Mouse (Mus musculus) thymus, postnatal 0 days (tissue): Measurements from ENCODE around the gene Ccdc85c. TPM values are rescaled to one million over a fixed set of nuclear protein-coding genes. Genes with fewer than 3 reads are reported as not detected.

Experiments
- DNase-seq: peaks from one replicate; pipeline ENCODE4 v3.0.0-alpha.2; 2015; ENCODE audit warnings: low spot score
- polyA plus RNA-seq: library from polyadenylated mRNA; unstranded; fragments of >200 nt; fragmentation: Nextera tagmentation; extraction: Ambion mirVana; gene quantifications from 2 replicates; pipeline ENCODE4 v1.2.1, GENCODE M21; 2015

The Ccdc85c gene
- polyA plus RNA-seq, result 11.3 and 13.6 TPM in 2 replicates

- peak; percentile 67 for DNase-seq
These were observed at the start of gene Ccdc85c for GRCm38 (mm10) chr12:108274661-108275507. Gene Ccdc85c (minus strand): TSS chr12:108275425.

GRCm38 (mm10) chr12:108320096-108320495, 44.9 kb upstream of the Ccdc85c start:
- DNase-seq, result no peak

GRCm38 (mm10) chr12:108318499-108318898, 43.3 kb upstream of the Ccdc85c start:
- no peak for DNase-seq

GRCm38 (mm10) chr12:108317826-108318430, 42.7 kb upstream of the Ccdc85c start:
- no peak for DNase-seq

DNA sequence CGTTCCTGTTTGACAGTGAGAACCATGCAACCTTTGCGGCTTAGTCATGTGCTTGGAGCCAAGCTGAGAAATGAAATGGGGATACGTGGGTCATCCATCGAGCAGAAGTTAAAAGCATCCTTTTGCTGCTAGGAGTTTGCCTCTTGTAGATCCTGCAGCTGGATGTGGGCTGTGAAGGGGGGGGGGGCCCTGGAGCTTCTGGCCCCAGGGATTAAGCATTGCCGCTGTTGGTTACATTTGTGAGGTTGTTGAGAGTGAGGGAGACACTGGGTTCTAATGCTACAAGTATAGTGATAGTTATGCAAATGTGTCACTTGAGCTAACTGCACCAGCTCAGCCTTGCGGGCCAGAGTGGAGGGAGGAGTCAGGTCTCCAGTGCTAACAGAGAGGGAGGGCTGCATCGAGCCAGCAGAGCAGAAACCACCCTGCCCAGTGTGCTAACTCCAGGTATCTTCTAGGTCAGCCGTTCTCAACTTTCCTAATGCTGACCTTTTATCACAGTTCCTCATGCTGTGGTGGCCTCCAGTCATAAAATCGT, 42.0 kb upstream of the Ccdc85c start:
- no peak for DNase-seq

DNA sequence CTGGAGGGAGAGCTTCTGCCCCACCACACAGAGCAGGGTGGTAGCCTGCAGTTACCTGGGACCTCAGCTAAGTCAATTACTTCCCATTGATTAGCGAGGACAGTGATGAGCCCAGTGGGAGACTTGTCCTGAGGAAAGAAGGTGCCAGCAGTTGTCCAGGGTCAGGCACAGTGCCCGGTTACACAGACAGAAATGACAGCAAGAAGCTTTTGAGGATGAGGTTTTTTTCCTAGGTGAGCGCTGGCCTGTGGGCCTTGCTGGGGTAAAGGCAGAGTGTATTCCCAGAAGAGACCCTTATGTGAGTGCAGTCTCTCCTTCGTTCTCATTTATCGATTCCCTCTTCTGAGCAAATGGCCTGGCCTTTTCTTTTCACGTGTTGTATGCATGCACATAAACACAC, 41.4 kb upstream of the Ccdc85c start:
- no peak for DNase-seq

DNA sequence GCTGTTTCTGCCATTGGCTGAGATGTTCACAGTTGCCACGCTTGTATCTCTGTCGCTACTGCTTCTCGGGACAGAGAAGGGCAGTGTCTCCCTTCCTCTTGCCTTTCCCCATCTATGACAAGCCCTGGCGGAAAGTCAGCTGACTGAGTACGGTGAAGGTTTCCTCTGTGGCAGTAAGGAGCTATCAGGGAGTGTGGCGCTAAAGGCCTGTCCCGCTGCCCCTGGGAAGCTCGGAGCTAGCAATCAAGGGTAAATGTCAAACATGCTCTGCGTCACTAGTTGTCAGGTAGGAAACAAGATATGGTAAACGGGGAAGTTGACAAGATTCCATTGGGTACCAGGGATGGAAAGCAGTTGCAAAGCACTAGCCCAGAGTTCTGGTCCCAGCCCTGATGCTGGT, 40.6 kb upstream of the Ccdc85c start:
- DNase-seq, result no peak

DNA sequence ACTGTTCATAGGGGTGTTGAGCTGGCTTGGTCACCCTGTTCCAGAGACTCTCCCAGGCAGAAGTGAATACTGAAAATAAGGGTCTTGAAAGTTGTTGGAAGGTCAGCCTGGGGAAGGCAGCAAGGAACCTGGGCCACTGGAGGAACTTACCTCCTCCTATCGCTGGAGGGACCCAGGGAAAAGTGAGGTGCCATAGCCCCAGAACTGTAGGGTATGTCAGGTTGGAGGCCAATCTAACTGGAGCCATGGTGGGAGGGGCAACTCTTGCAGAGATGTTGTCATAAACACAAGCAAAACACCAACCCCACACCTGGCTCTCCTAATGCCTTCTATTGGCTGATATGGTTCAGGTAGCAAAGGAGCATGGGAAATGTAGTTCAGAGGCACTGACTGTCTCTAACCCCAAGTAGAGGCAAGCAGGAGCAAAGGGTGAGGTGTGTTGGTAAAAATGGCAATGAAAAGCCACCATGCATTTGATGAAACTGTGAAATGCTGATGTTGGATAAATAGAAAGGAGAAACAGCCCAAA, 38.1 kb upstream of the Ccdc85c start:
- no peak for DNase-seq

DNA sequence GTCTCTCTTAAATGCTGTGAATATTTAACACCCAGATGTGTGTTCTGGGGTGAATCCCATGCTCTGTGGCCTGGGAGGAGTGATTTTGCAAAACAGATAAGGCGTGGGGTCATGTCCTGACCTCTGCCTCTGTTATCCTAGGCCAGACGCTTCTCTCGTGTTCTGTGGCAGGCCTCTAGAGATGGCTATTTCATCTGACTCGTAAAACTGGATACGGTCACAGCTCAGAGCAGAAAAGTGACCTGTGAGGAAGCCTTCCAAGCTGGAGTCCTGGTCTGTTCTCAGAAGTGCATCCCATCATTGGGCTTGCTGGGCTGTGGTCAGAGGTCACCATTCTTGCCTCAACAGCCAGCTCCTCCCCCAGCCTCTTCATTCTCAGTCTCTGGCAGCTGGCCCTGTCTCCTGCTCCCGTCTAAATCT, 37.2 kb upstream of the Ccdc85c start:
- DNase-seq, result no peak

- DNase-seq, result no peak
These were observed 36.6 kb upstream of the Ccdc85c start for GRCm38 (mm10) chr12:108311741-108312290.

DNA sequence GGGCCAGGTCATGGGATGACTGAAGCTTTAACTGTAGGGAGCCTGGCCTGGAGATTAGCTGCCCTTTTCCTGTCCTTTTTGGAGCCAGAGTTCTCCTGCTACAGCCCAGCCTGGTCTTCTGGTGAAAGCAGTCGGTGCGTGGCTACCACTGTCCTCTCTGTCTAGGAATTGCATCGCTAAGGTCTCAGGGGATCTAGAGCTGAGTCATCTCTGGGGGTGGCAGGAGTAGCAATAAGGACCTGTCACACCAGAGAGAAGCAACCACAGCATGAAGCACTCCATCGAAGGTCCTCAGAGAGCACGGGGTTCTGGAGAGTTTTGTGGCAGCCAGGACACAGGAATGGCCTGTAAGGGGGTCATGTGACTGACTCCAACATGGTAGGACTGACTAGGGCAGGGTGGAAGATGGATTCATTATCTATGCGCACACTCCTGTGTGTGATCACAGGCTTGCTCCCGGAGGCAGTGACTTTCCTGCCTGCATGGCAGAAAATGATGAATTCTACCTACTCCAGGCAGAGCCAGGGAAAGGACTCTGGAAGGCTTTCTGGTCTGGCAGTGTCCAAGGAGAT, 35.3 kb upstream of the Ccdc85c start:
- DNase-seq, result no peak

DNA sequence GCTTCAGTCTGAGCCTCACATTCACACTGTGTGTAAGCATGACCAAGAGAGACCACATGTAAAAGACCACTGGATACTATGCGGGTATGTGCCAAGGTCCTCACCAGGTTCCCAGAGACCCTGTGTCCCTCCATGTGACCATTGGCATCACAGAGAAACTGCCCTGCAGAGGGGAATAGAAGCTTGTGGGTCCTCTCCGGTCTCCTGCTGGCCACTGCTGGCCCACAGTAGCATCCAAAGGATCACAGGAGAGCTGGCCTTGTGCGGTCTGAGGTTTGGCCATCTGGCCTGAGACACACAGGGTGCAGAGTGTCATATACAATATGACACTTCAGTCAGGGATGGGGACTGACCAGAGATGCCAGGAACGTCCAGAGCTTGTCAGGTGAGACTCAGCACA, 34.8 kb upstream of the Ccdc85c start:
- no peak for DNase-seq

GRCm38 (mm10) chr12:108309116-108309794, 34.0 kb upstream of the Ccdc85c start:
- DNase-seq, result no peak

GRCm38 (mm10) chr12:108308363-108308856, 33.2 kb upstream of the Ccdc85c start:
- DNase-seq, result no peak

DNA sequence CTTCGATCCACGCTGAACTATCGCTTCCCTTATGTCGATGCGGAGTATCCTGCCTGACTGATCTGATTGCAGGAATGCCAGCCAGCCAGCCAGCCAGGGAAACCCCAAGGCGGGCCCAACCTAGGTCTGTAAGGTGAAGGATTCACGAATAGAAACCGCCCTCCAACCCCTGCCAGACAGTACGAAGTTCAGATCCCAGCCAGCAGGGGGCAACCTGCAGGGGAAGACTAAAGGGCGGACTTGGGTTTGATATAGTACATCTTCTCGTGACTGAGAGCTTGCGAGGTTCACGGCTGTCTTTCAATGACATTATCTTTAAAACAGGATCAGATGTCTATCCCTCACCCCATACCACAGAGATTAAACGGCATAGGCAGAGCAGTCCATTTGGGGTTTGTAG, 32.3 kb upstream of the Ccdc85c start:
- peak; percentile 63 for DNase-seq

DNA sequence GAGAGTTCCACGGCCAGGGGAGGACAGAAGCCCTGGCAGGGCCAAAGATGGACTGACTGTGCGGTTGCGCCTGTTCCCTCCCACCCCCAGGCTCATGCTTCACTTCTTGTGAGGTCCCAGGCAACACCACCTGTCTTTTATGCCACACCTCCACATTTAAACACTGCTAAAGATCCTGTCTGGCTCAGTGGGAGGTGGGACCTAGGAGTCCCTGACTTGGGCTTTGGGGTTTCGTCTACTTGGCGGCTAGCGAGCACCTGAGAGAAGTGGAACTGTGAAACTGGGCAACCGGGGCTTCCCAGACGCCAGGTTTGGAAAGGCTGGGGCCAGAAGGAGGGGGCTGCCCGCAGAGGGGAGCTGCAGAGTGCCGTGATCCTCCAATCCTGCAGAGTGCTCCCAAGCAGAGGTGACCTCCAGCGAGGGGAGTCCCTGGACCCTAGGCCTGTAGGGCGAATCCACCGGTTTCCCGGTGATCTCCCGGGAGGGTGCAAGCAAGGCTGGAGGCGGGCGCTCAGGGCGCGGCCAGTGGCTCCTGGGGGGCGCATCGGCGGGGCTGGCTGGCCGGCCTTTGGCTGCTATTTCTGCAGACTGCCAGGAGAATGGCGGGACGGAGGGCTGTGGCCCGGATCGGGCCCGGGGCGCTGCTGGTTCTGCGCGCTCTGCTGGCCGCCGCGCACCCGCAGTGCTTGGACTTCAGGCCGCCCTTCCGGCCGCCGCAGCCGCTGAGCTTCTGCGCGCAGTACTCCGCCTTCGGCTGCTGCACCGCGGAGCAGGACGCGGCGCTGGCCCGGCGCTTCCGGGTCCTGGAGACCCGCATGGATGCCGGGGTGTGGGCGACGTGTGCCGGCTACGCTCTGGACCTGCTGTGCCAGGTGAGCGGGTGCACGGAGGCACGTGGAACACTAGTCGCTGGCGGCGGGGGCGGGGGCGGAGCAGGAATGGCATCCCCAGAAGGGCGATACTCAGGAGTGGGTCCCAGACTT, 30.9 kb upstream of the Ccdc85c start, which contains the start of gene Hhipl1:
TSS of gene Hhipl1 (plus strand) at position 459 of the 983 bp plus-strand sequence.
- no peak for DNase-seq

DNA sequence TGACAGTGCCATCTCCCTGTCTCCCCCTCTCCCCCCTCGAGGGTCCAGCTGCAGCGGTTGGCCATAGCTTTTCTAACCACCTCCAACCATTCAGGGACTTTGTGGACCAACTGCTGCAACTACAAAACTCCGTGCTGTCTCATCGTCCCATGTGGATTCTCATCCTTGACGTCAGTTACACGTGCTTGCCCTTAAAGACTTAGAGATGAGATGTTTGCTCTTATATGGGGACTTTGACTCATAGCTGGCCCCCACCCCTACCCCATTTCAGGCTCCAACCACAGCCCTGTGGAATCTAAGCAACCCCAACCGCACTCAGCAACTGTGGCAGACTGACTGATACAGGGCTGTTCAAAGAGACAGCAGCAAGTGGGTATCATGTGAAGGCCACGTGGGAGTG, 29.9 kb upstream of the Ccdc85c start:
- no peak for DNase-seq

GRCm38 (mm10) chr12:108303778-108304365, 28.6 kb upstream of the Ccdc85c start:
- no peak for DNase-seq

- DNase-seq, result no peak
These were observed 25.8 kb upstream of the Ccdc85c start for GRCm38 (mm10) chr12:108301006-108301405.
